Mouse (Mus musculus): ENCODE results near the gene Gjb4. TPM values are rescaled to one million over a fixed set of nuclear protein-coding genes. Genes with fewer than 3 reads are reported as not detected.

Gene Gjb4
- total and polyA plus RNA-seq, 2 experiments from 2014 or later: not detected

DNA sequence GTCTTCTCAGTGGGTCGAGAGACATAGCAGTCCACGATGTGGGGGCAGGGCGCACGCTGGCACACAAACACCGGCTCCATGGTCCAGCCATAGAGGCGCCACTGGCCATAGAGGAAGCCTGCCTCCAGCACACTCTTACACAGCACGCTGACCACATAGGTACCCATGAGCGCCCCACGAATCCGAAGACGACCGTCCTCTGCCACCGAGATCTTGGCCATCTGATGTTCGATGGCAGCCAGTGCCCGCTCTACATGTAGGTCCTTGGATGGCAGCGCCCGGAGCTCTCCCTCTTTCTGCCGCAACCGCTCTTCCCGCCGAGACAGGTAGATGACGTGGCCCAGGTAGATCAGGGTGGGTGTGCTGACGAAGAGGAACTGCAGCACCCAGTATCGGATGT lies 41.5 kb downstream of the Gjb4 start:
- H3K9me3 ChIP-seq (replicated peaks; ENCODE audit: control insufficient read depth, low read length): no peaks in the 10 kb centered on the region
- no peak for DNase-seq (ENCODE audit: low spot score)
- H3K4me2 ChIP-seq (ENCODE audit: low read depth, low read length): peak overlapping the region; percentile 92
- H3K27ac ChIP-seq (ENCODE audit: low read depth): no peak overlapping the region
- peaks cover 32% of the 10 kb centered on the region for H3K27me3 ChIP-seq (ENCODE audit: control insufficient read depth, insufficient read depth, low read length)
- TF ChIP-seq EP300 (IDR thresholded peaks at IDR 0.05; ENCODE audit: low read depth) (no peak), CTCF (IDR thresholded peaks at IDR 0.05; ENCODE audit: low read depth) (no peak)
- no peak overlapping the region for H3K9ac ChIP-seq (replicated peaks; ENCODE audit: low read depth, low read length)
- no peaks in the 10 kb centered on the region for H3K36me3 ChIP-seq (replicated peaks; ENCODE audit: control insufficient read depth, insufficient read depth, low read length)
- H3K4me3 ChIP-seq (ENCODE audit: low read depth, low read length): peak overlapping the region; percentile 62
- ATAC-seq (ENCODE audit: insufficient read depth, low read depth): no peak
- no peaks in the 10 kb centered on the region for H3K4me1 ChIP-seq (ENCODE audit: control insufficient read depth, insufficient read depth)
- 64% methylated on average over 24 of the region's 24 CpGs for WGBS

DNA sequence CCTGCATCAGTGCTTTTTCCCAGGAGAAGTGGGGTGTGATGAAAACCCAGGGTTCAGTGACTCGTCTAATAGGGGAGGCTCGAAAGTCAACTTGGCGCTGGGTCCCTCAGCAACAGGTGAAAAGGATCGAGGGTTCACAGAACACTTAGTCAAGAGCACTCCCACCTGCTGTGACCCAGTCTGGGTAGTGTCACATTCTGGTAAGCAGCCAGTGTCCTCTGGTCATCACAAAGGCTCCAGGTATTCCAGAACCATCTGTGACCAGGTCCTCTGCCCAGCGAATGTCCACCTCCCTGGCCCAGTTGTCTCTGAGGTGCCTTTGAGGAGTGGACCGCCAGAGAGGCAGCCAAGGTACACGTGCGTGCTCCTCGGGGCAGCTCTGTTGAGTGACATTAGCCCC lies 42.3 kb downstream of the Gjb4 start:
- TF ChIP-seq EP300 (IDR thresholded peaks at IDR 0.05; ENCODE audit: low read depth): no peak
- TF ChIP-seq CTCF (IDR thresholded peaks at IDR 0.05; ENCODE audit: low read depth): no peak
- peaks cover 32% of the 10 kb centered on the region for H3K27me3 ChIP-seq (ENCODE audit: control insufficient read depth, insufficient read depth, low read length)
- WGBS: 47% methylated on average over 9 of the region's 9 CpGs

DNA sequence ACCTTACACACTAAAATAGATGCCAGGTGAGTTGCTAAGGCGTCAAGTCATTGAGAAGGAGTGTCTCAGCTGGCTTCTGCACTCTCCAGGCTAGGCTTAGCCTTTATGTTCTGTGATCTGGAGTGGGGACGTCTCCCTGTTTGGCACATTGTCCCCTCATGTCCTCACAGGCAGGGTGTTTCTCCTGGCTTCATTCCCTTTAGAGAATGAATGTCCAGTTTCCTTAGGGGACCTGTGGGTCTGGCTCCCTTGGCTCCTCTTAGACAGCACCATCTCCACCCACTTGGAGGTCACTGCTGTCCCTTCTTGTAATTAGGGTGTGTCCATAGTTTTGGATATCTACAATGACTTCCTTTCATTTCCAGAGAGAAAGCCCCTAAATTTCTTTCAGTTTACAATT lies 47.0 kb downstream of the Gjb4 start:
- H3K27me3 ChIP-seq (ENCODE audit: control insufficient read depth, insufficient read depth, low read length): 0 out of 2 replicates have a peak, but pooled peaks cover 4% of the 10 kb centered on the region
- H3K9ac ChIP-seq (replicated peaks; ENCODE audit: low read depth, low read length): no peak overlapping the region
- no peaks in the 10 kb centered on the region for H3K36me3 ChIP-seq (replicated peaks; ENCODE audit: control insufficient read depth, insufficient read depth, low read length)
- TF ChIP-seq EP300 (IDR thresholded peaks at IDR 0.05; ENCODE audit: low read depth) (no peak), CTCF (IDR thresholded peaks at IDR 0.05; ENCODE audit: low read depth) (no peak)
- H3K4me2 ChIP-seq (ENCODE audit: low read depth, low read length): no peak overlapping the region
- no peak overlapping the region for H3K27ac ChIP-seq (ENCODE audit: low read depth)
- ATAC-seq (ENCODE audit: insufficient read depth, low read depth): no peak
- no peak for DNase-seq (ENCODE audit: low spot score)
- WGBS: 45% methylated on average over 2 of the region's 2 CpGs
- H3K4me1 ChIP-seq (ENCODE audit: control insufficient read depth, insufficient read depth): no peaks in the 10 kb centered on the region
- H3K9me3 ChIP-seq (replicated peaks; ENCODE audit: control insufficient read depth, low read length): no peaks in the 10 kb centered on the region
- H3K4me3 ChIP-seq (ENCODE audit: low read depth, low read length): no peak overlapping the region

More for the DNA sequence above, 42.3 kb downstream of the Gjb4 start:
- no peaks in the 10 kb centered on the region for H3K9me3 ChIP-seq (replicated peaks; ENCODE audit: control insufficient read depth, low read length)
- peak overlapping the region; percentile 62 for H3K4me3 ChIP-seq (ENCODE audit: low read depth, low read length)
- no peaks in the 10 kb centered on the region for H3K4me1 ChIP-seq (ENCODE audit: control insufficient read depth, insufficient read depth)
- no peak overlapping the region for H3K27ac ChIP-seq (ENCODE audit: low read depth)
- 0 out of 2 replicates have a peak overlapping the region, but pooled peaks have one; percentile 19 for H3K9ac ChIP-seq (replicated peaks; ENCODE audit: low read depth, low read length)
- ATAC-seq (ENCODE audit: insufficient read depth, low read depth): no peak
- H3K36me3 ChIP-seq (replicated peaks; ENCODE audit: control insufficient read depth, insufficient read depth, low read length): no peaks in the 10 kb centered on the region
- peak overlapping the region; percentile 92; the same call in 1 of the 2 replicates for H3K4me2 ChIP-seq (ENCODE audit: low read depth, low read length)
- DNase-seq (ENCODE audit: low spot score): no peak

DNA sequence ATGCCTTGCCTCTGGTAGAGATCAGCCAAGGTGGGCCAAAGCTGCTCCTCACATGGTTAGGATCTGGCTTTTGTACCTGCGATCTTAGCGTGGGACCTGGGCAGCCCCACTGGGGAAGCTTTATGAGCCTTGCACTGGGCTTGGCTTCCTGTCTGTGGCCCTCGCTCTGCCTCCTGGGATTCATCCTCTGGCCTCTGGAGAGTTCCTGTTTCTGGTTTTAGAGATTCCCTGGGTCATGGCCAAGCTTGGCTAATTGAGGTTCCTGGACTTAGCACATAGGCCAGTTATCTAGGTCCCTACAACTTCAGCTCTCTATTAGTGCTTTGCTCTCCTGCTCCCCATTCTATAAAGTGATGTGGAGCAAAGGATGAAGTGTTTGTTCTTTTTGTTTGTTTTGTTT lies 50.1 kb downstream of the Gjb4 start:
- H3K27me3 ChIP-seq (ENCODE audit: control insufficient read depth, insufficient read depth, low read length): no peaks in the 10 kb centered on the region
- WGBS: 46% methylated on average over 3 of the region's 3 CpGs

More for the DNA sequence above, 50.1 kb downstream of the Gjb4 start:
- Histone ChIP-seq H3K36me3 (replicated peaks; ENCODE audit: control insufficient read depth, insufficient read depth, low read length) (no peaks in the 10 kb centered on the region), H3K4me3 (ENCODE audit: low read depth, low read length) (no peak overlapping the region), H3K9ac (replicated peaks; ENCODE audit: low read depth, low read length) (no peak overlapping the region), H3K9me3 (replicated peaks; ENCODE audit: control insufficient read depth, low read length) (no peaks in the 10 kb centered on the region), H3K4me2 (ENCODE audit: low read depth, low read length) (no peak overlapping the region), H3K4me1 (ENCODE audit: control insufficient read depth, insufficient read depth) (no peaks in the 10 kb centered on the region), H3K27ac (ENCODE audit: low read depth) (no peak overlapping the region)
- no peak for ATAC-seq (ENCODE audit: insufficient read depth, low read depth)
- DNase-seq (ENCODE audit: low spot score): no peak
- TF ChIP-seq EP300 (IDR thresholded peaks at IDR 0.05; ENCODE audit: low read depth) (no peak), CTCF (IDR thresholded peaks at IDR 0.05; ENCODE audit: low read depth) (no peak)

Other genes starting within 250 kb of the Gjb4 start
- 1.8 and 8.2 TPM in 2 replicates for gene Tmem35b, start 230.4 kb downstream of the Gjb4 start, total RNA-seq (2014; rRNA removed; ENCODE audit: low replicate concordance)
- 9.1 and 10.2 TPM in 2 replicates for gene Tmem35b, start 230.4 kb downstream of the Gjb4 start, polyA plus RNA-seq (2015; fragmentation: Nextera tagmentation; extraction: Ambion mirVana)
- gene Dlgap3, start 184.9 kb downstream of the Gjb4 start, total RNA-seq (2014; rRNA removed; ENCODE audit: low replicate concordance): 0.15 and 0.57 TPM in 2 replicates
- 0.12 and 0.15 TPM in 2 replicates for gene Dlgap3, start 184.9 kb downstream of the Gjb4 start, polyA plus RNA-seq (2015; fragmentation: Nextera tagmentation; extraction: Ambion mirVana)
- gene Smim12, start 110.3 kb downstream of the Gjb4 start, total RNA-seq (2014; rRNA removed; ENCODE audit: low replicate concordance): 58.4 and 58.6 TPM in 2 replicates
- gene Smim12, start 110.3 kb downstream of the Gjb4 start, polyA plus RNA-seq (2015; fragmentation: Nextera tagmentation; extraction: Ambion mirVana): 69.0 and 74.7 TPM in 2 replicates
- gene Gja4, start 40.0 kb downstream of the Gjb4 start, total RNA-seq (2014; rRNA removed; ENCODE audit: low replicate concordance): 38.4 and 45.0 TPM in 2 replicates
- 20.7 and 23.4 TPM in 2 replicates for gene Gja4, start 40.0 kb downstream of the Gjb4 start, polyA plus RNA-seq (2015; fragmentation: Nextera tagmentation; extraction: Ambion mirVana)
- gene Gjb3, start 23.2 kb downstream of the Gjb4 start, total RNA-seq (2014; rRNA removed; ENCODE audit: low replicate concordance): not detected in 2 replicates
- gene Gjb3, start 23.2 kb downstream of the Gjb4 start, polyA plus RNA-seq (2015; fragmentation: Nextera tagmentation; extraction: Ambion mirVana): 0.16 and 0.18 TPM in 2 replicates
- 1.7 and 2.7 TPM in 2 replicates for gene Gjb5, start 4.1 kb upstream of the Gjb4 start, total RNA-seq (2014; rRNA removed; ENCODE audit: low replicate concordance)
- gene Gjb5, start 4.1 kb upstream of the Gjb4 start, polyA plus RNA-seq (2015; fragmentation: Nextera tagmentation; extraction: Ambion mirVana): 0.51 and 0.63 TPM in 2 replicates

Data from heart, postnatal 0 days (tissue).